Comparison of ENCODE assay signal across 20 mouse cellular contexts in genomic region chr3:159004013-159004412, GRCm38 (mm10).
A peak's percentile ranks its signal among the peaks of the same experiment; 100 is the strongest.
DNase-seq lines count a peak whose midpoint lies in the region; ATAC-seq and TF ChIP-seq lines count a peak whose summit lies in the region.
"Had no signal": no experiment of that assay in that cellular context is flagged by ENCODE, and none has a peak within 500 bp of the region (broad histone marks: within the 10 kb centered on the region; RNA-seq: fewer than 3 reads in every experiment).

No protein-coding gene starts in this region.

- H3K9me3 ChIP-seq in forebrain, embryonic 12.5 days = no peaks in the 10 kb centered on the region
- no peaks in the 10 kb centered on the region for H3K9me3 ChIP-seq in forebrain, embryonic 10.5 days
- H3K9me3 ChIP-seq in kidney, embryonic 15.5 days (replicated peaks) = no peaks in the 10 kb centered on the region
- no peaks in the 10 kb centered on the region for H3K9me3 ChIP-seq in kidney, postnatal 0 days (replicated peaks; ENCODE audit: low read length)
- H3K9me3 ChIP-seq: embryonic facial prominence, embryonic 10.5 days; embryonic facial prominence, embryonic 12.5 days; forebrain, embryonic 15.5 days had no signal

- H3K36me3 ChIP-seq in forebrain, embryonic 12.5 days (replicated peaks) = no peaks in the 10 kb centered on the region
- no peaks in the 10 kb centered on the region for H3K36me3 ChIP-seq in forebrain, embryonic 10.5 days (replicated peaks)
- H3K36me3 ChIP-seq in kidney, embryonic 15.5 days = no peaks in the 10 kb centered on the region
- no peaks in the 10 kb centered on the region for H3K36me3 ChIP-seq in kidney, postnatal 0 days (ENCODE audit: insufficient read depth, low read length)
- H3K36me3 ChIP-seq: embryonic facial prominence, embryonic 10.5 days; embryonic facial prominence, embryonic 12.5 days; forebrain, embryonic 15.5 days had no signal

- no peaks in the 10 kb centered on the region; the same call in 1 of the 2 replicates for H3K27me3 ChIP-seq in forebrain, embryonic 12.5 days
- peaks cover 56% of the 10 kb centered on the region for H3K27me3 ChIP-seq in forebrain, embryonic 10.5 days (ENCODE audit: poor library complexity, severe bottlenecking)
- H3K27me3 ChIP-seq in kidney, embryonic 15.5 days = no peaks in the 10 kb centered on the region
- no peaks in the 10 kb centered on the region for H3K27me3 ChIP-seq in kidney, postnatal 0 days (ENCODE audit: insufficient read depth, low read length)
- H3K27me3 ChIP-seq: embryonic facial prominence, embryonic 12.5 days had no signal

- H3K4me2 ChIP-seq in forebrain, embryonic 12.5 days = no peak overlapping the region
- H3K4me2 ChIP-seq in kidney, embryonic 15.5 days = no peak overlapping the region
- H3K4me2 ChIP-seq in kidney, postnatal 0 days (ENCODE audit: low read length) = no peak overlapping the region
- H3K4me2 ChIP-seq: embryonic facial prominence, embryonic 12.5 days; forebrain, embryonic 15.5 days had no signal

- 2% methylated on average over 1 of the region's 1 CpGs for WGBS in forebrain, embryonic 12.5 days
- WGBS in forebrain, embryonic 10.5 days = 16% methylated on average over 1 of the region's 1 CpGs
- WGBS in kidney, embryonic 15.5 days = 47% methylated on average over 1 of the region's 1 CpGs
- WGBS in kidney, postnatal 0 days = 44% methylated on average over 1 of the region's 1 CpGs

- DNase-seq in forebrain, embryonic 10.5 days (ENCODE audit: extremely low spot score, low spot score) = no peak
- DNase-seq in kidney, postnatal 25 days = no peak
- DNase-seq in kidney, postnatal 0 days (ENCODE audit: low spot score) = peak; percentile 5
- no peak for DNase-seq in kidney, postnatal 4 days
- DNase-seq in gastrocnemius, adult 2 months = no peak
- DNase-seq: adrenal gland, adult 8-10 months; adrenal gland, postnatal 14 days; adrenal gland, postnatal 36 days; cerebellum, adult 11-12 months; cerebellum, adult 2 months; cerebellum, adult 9-10 months; cerebellum, postnatal 10 days; cerebellum, postnatal 25 days; forebrain, postnatal 0 days had no signal

- no peak overlapping the region for H3K9ac ChIP-seq in forebrain, embryonic 12.5 days
- no peak overlapping the region for H3K9ac ChIP-seq in kidney, embryonic 15.5 days
- H3K9ac ChIP-seq in kidney, postnatal 0 days (ENCODE audit: low read depth, low read length) = no peak overlapping the region
- H3K9ac ChIP-seq: embryonic facial prominence, embryonic 12.5 days; forebrain, embryonic 15.5 days; forebrain, postnatal 0 days had no signal

- intact Hi-C loops in gastrocnemius, adult 2 months (cut with DNase I) = no loop called here

- peak; percentile 6; the same call in 1 of the 2 replicates for ATAC-seq in forebrain, embryonic 12.5 days (ENCODE audit: low FRiP score)
- ATAC-seq in kidney, embryonic 15.5 days (replicated peaks; ENCODE audit: low FRiP score) = peak; percentile 91
- ATAC-seq in kidney, postnatal 0 days (replicated peaks; ENCODE audit: low FRiP score, low read depth) = no peak
- ATAC-seq: activated CD4-positive, CD25-positive, alpha-beta regulatory T cell, adult 4 months; forebrain, embryonic 15.5 days; forebrain, postnatal 0 days had no signal

- no peak for TF ChIP-seq CTCF in kidney, postnatal 0 days (IDR thresholded peaks at IDR 0.05; ENCODE audit: low read depth)
- TF ChIP-seq CTCF in gastrocnemius, adult 2 months (IDR thresholded peaks at IDR 0.05) = no peak

- no peaks in the 10 kb centered on the region for H3K4me1 ChIP-seq in forebrain, embryonic 12.5 days
- no peaks in the 10 kb centered on the region for H3K4me1 ChIP-seq in forebrain, embryonic 10.5 days
- H3K4me1 ChIP-seq in kidney, embryonic 15.5 days = no peaks in the 10 kb centered on the region
- H3K4me1 ChIP-seq in kidney, postnatal 0 days (replicated peaks; ENCODE audit: insufficient read depth, low read length) = no peaks in the 10 kb centered on the region
- H3K4me1 ChIP-seq: embryonic facial prominence, embryonic 10.5 days; embryonic facial prominence, embryonic 12.5 days; forebrain, embryonic 15.5 days had no signal

- H3K4me3 ChIP-seq in forebrain, embryonic 12.5 days (replicated peaks) = no peak overlapping the region
- no peak overlapping the region for H3K4me3 ChIP-seq in forebrain, embryonic 10.5 days
- H3K4me3 ChIP-seq in kidney, embryonic 15.5 days (replicated peaks) = no peak overlapping the region
- no peak overlapping the region for H3K4me3 ChIP-seq in kidney, postnatal 0 days (replicated peaks; ENCODE audit: low read depth, low read length)
- H3K4me3 ChIP-seq in gastrocnemius, adult 2 months = no peak overlapping the region
- H3K4me3 ChIP-seq: embryonic facial prominence, embryonic 10.5 days; embryonic facial prominence, embryonic 12.5 days; forebrain, embryonic 15.5 days had no signal

- H3K27ac ChIP-seq in forebrain, embryonic 12.5 days = no peak overlapping the region
- H3K27ac ChIP-seq in forebrain, embryonic 10.5 days = no peak overlapping the region
- no peak overlapping the region for H3K27ac ChIP-seq in kidney, embryonic 15.5 days
- H3K27ac ChIP-seq in kidney, postnatal 0 days = no peak overlapping the region
- no peak overlapping the region for H3K27ac ChIP-seq in gastrocnemius, adult 2 months
- H3K27ac ChIP-seq: embryonic facial prominence, embryonic 10.5 days; embryonic facial prominence, embryonic 12.5 days; forebrain, embryonic 15.5 days had no signal
